Mouse (Mus musculus): ENCODE measurements around the gene Dnase1.
"Not testable (repeated sequence)": the region's sequence is repeated elsewhere in the genome, so short reads cannot be mapped to it uniquely, and the experiment has no call there.

Gene Dnase1

GRCm38 (mm10) chr16:4044093-4044492 lies 7.4 kb downstream of the Dnase1 start:
- in situ Hi-C loops (cut with MboI, MseI) = no loop called here

DNA sequence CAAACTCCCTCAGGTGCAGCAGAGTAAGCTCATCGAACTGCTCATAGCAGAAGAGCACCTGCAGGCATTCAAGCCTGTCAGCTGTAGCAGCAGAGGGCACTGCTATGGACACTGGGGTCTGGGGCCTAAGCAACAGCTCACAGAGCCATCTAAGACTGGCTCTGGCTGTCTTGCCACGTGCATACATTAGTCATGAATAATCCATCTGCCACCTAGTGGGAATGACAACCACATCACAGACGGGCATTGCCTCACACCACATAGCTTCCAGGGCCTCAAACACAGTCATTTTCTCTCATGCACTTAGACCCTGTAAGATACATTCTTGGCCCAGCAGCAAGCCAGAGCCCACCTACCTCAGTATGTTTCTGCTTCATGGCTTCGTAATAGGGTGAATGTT lies 8.8 kb downstream of the Dnase1 start:
- in situ Hi-C loops (cut with MboI, MseI) = no loop called here

DNA sequence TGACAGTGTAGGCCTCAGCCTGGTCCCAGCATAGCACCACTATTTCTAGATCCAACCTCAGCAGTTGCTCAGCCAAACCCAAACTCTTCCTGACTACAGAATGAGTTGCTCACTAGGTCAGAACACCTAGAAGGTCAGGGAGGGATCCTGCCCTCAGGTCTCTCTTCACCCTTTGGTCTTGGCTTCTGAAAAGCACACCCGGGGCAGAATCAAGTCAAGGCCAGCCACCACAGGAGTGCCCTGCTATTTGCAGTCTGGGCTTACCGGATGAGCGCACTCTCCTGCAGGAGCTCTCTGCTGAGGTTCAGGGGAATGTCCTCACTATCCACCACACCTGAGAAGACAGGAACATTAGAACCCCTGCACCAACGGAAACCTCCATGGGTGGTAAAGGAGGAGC lies 15.9 kb downstream of the Dnase1 start:
- in situ Hi-C loops (cut with MboI, MseI) = loop anchor here (25.0 kb wide), 1 partner anchor 235 kb away; no protein-coding TSS in a partner anchor

- in situ Hi-C loops (cut with MboI, MseI) = loop anchor here (25.0 kb wide), 1 partner anchor 233 kb away; no protein-coding TSS in a partner anchor
Measured at GRCm38 (mm10) chr16:4053811-4054210, 17.1 kb downstream of the Dnase1 start.

DNA sequence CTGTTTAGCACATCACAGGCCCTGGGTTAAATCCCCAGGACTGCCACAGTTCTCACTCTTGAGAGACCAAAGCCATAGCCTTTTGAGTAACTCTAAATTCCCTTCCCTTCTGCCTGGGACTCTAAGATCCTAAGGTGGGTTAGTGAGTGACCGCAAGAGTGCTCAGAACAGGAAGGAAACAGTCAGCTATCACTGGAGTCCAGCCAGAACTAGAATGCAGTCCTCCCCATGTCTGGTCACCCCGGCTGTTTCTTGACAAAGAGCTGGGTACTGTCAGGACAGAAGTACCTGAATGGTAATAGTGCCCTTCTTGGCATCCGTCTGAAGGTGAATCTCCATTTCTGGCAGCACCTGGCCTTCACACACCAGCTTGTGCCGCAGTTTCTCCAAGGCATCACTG lies 28.2 kb downstream of the Dnase1 start:
- in situ Hi-C loops (cut with MboI, MseI) = loop anchor here (5.0 to 25.0 kb wide), 2 partner anchors 48 to 222 kb away; no protein-coding TSS in a partner anchor

DNA sequence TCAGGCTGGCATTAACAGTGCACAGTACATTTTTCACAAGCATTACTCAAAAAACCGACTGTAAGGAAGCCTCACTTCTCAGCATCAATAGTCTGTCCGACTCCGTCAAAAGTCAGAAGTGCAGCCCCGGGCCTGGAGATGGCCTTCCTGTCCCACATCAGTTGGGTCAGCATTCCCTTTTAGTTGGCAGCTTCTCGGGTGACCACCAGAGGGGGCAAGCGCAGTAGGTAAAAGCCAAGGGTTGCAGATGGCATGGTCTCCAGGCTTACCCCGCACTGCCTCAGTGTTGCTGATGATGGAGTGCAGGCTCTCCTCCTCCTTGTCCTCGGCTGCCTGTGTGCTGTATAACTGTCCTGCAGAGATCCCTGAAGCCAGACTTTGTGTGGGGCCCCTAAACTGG lies 31.8 kb downstream of the Dnase1 start:
- in situ Hi-C loops (cut with MboI, MseI) = loop anchor here (5.0 to 25.0 kb wide), 2 partner anchors 51 to 219 kb away; no protein-coding TSS in a partner anchor

DNA sequence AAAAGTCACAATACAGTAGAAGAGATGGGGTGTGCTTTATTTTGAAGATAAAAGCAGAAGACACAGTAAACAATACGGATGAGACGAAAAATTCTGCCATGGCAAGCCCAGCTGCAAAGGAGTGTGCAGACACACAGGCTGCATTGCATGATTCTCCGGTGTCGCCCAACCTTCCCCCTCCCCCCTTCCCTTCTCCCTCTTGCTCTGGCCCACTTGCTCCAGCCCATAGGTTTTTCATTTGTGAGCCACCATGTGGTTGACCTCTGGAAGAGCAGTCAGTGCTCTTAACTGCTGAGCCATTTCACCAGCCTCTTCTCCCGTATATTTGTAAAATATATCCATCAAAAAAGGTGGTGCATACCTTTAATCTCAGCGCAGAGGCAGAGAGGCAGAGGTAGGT lies 37.6 kb downstream of the Dnase1 start:
- in situ Hi-C loops (cut with MboI, MseI) = loop anchor here (25.0 kb wide), 1 partner anchor 213 kb away; no protein-coding TSS in a partner anchor

GRCm38 (mm10) chr16:4074836-4075235 lies 38.1 kb downstream of the Dnase1 start:
- in situ Hi-C loops (cut with MboI, MseI) = loop anchor here (25.0 kb wide), 1 partner anchor 212 kb away; no protein-coding TSS in a partner anchor

DNA sequence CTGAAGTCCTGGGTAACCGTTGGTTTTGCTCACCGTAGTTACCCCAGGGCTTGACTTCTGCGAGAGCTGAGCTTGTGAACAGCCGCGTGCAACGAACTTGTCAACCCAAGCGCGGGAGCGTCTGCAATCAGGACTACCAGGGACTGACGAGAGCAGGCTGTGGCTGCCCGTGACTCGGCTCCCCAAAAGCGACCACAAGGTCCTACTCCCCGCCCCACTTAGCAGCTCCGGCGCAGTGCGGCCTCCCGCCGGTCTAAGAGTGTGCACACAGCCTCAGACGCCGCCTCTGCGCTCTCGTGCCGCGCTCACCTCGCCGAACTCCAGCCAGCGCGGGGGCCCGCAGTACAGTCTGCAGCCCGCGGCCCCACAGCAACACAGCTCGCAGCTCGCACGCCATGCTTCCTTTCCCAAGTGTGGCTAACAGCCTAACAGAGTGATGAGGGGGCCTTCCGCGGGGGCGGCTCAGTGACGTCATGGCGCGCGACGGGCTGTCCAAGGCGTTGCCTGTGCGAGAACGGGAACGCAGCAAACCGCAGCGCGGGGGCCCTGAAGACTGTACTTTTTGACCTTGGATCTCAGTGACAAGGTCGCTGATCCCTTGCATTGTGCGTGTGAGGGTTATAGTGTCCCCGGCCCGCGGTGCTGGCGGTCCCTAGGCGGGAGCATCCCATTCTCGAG lies 40.8 kb downstream of the Dnase1 start, which contains the start of gene Trap1:
Gene Trap1, minus strand, starts transcription at position 444 of the 678 bp plus-strand sequence.
- in situ Hi-C loops (cut with MboI, MseI) = no loop called here

DNA sequence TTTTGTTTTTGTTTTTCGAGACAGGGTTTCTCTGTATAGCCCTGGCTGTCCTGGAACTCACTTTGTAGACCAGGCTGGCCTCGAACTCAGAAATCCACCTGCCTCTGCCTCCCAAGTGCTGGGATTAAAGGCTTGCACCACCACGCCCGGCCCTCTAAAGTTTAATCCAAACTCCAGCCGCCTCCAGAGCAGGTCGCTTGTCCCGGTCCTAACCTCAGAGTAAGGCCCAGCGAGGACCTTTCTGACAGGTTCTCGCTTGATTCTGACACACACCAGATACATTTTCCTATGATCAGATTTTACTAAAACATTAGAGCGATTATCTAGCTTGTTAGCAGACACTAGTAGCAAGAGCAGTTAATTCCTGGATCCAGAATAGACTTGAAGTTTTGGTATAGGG lies 41.6 kb downstream of the Dnase1 start:
- in situ Hi-C loops (cut with MboI, MseI) = not testable (repeated sequence)

- in situ Hi-C loops (cut with MboI, MseI) = no loop called here
Measured at GRCm38 (mm10) chr16:4079656-4080055, 42.9 kb downstream of the Dnase1 start.

GRCm38 (mm10) chr16:4080419-4080818 lies 43.7 kb downstream of the Dnase1 start:
- in situ Hi-C loops (cut with MboI, MseI) = not testable (repeated sequence)

- in situ Hi-C loops (cut with MboI, MseI) = no loop called here
Measured at GRCm38 (mm10) chr16:4085051-4085450, 48.3 kb downstream of the Dnase1 start.

- in situ Hi-C loops (cut with MboI, MseI) = no loop called here
Measured at GRCm38 (mm10) chr16:4085851-4086387, 49.2 kb downstream of the Dnase1 start.

DNA sequence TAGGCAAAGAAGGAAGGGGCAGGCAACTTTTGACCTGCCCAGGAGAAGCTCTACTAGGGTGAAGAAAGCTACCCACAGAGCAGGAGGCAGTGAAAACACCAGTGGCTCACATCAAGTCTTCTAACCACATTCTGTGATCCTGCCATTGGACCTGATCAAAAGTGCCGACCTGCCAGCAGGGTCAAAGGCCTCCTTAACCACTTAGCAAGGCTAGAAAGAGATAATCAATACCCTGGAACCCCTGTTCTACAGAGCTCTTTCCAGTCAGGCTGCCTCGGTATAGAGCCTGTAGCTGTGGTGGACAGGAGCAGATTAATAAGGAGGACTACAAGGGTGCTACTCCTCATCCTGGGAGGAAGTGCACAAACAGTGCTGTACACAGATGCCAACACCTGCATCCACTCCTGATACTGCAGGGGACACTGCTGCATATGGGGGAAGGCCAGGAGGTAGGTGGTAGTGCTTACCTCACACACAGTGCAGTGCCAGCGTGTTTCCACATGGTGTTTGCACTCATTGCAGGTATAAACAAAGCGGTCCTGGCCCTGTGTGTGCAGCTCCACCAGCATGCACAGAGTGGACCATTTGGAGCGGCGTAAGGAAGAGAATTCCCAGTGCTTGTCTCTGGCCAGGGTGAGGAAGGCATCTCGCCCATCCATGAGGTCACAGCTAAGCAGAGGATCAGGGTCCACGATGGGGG lies 50.6 kb downstream of the Dnase1 start:
- in situ Hi-C loops (cut with MboI, MseI) = no loop called here

All from T-helper 1 cell (primary cell).